Mouse (Mus musculus) megakaryocyte, embryonic 14.5 days (primary cell): ENCODE measurements around the gene Rgs8.

Source experiments
- FLI1 ChIP-seq: IDR thresholded peaks from 2 replicates; pipeline ENCODE4 v1.6.1; 2012; ENCODE audit warnings: low read length, inconsistent platforms, mixed read lengths
- GATA1 ChIP-seq: IDR thresholded peaks from 3 replicates; pipeline ENCODE4 v1.6.1; 2012; ENCODE audit warnings: mixed read lengths, low read length, inconsistent platforms, borderline replicate concordance

- TF ChIP-seq GATA1 (no peak), FLI1 (no peak)
Measured at GRCm38 (mm10) chr1:153679653-153680052, 26.8 kb downstream of the Rgs8 start.
